Mouse (Mus musculus) cerebellum, postnatal 25 days (tissue): ENCODE data around the gene Sept14.

Source experiments
- DNase-seq, 2 experiments: peaks; one replicate each; pipeline ENCODE4 v3.0.0; 2021; ENCODE audit warnings: mixed read lengths in 2 of 2

Sept14 gene

GRCm38 (mm10) chr5:129667851-129668250, 40.5 kb downstream of the Sept14 start:
- no peak for DNase-seq

DNA sequence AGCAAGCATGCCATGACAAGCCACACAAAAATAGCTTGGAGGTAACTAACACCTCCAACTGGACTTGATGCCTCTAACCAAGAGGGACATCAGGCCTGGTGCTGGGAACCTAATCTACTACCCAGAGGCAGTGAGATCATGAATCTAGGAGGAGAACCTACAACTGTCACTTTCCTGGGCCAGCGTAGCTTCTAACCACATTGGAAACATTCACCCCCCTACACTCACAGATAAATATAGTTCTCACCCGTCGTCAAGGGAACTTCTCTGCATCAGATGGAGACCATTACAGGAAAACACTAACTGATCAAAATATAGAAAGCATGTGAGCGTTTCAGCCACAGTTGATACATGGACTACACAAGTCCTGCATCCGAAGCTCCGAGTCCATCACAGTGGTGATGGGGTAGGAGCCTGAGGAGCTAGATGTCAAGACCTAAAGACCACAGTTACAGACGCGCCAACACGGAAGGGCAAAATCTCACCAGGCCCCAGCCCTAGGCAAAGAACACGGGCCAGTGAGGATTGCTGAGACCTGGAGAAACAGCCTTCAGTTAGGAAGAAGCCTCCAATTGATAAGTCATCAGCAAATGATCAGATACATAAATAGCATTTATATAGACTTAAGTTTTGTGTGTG, 41.9 kb downstream of the Sept14 start:
- DNase-seq, result no peak

GRCm38 (mm10) chr5:129664090-129664489, 44.2 kb downstream of the Sept14 start:
- DNase-seq, result no peak

- no peak for DNase-seq
These were observed 50.4 kb downstream of the Sept14 start for GRCm38 (mm10) chr5:129657931-129658330.

DNA sequence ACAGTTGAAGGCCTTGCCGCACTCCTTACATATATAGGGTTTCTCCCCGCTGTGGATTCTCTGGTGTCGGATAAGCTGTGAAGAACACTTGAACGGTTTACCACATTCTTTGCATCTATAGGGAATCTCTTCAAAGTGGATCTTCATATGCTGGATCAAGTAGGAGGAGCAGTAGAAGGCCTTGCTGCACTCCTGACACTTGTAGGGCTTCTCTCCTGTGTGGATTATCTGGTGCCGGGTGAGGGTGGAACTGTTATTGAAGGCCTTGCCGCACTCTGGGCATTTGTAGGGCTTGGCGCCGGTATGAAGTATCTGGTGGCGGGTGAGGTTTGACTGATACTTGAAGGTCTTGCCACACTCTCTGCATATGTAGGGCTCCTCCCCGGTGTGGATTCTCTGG, 51.3 kb downstream of the Sept14 start:
- no peak for DNase-seq

- DNase-seq, result no peak
These were observed 57.5 kb downstream of the Sept14 start for GRCm38 (mm10) chr5:129650858-129651257.
